Mouse (Mus musculus) midbrain, embryonic 14.5 days (tissue): ENCODE data around the gene Rbck1. TPM values are rescaled to one million over a fixed set of nuclear protein-coding genes. Genes with fewer than 3 reads are reported as not detected.

Experiments used
- ATAC-seq: fragments of 200-750 bp; cut with Nextera tagmentation; 2 replicates; pipeline ENCODE4 v1.8.0; 2017; ENCODE audit warnings: moderate number of reproducible peaks, moderate library complexity; ENCODE audit not compliant: low FRiP score, low TSS enrichment
- DNase-seq: peaks from one replicate; pipeline ENCODE4 v3.0.0-alpha.2; 2015
- H3K27ac ChIP-seq: fragments of 300-500 bp; sonication (generic); replicated peaks from 2 replicates; pipeline ENCODE4 v1.5.1; 2014; ENCODE audit warnings: mild to moderate bottlenecking, low read depth, low read length, moderate library complexity
- H3K27me3 ChIP-seq: fragments of 300-500 bp; sonication (generic); 2 replicates; pipeline ENCODE4 v1.6.1; 2014; ENCODE audit warnings: low read length, control low read depth, mixed read lengths; ENCODE audit not compliant: control insufficient read depth, insufficient read depth
- H3K36me3 ChIP-seq: fragments of 300-500 bp; sonication (generic); 2 replicates; pipeline ENCODE4 v1.6.1; 2014; ENCODE audit warnings: low read length, control low read depth; ENCODE audit not compliant: control insufficient read depth, insufficient read depth
- H3K4me1 ChIP-seq: fragments of 300-500 bp; sonication (generic); 2 replicates; pipeline ENCODE4 v1.6.1; 2014; ENCODE audit warnings: mild to moderate bottlenecking, antibody characterized with exemption, low read length, control low read depth; ENCODE audit not compliant: control insufficient read depth, insufficient read depth
- H3K4me2 ChIP-seq: fragments of 300-500 bp; sonication (generic); 2 replicates; pipeline ENCODE4 v1.6.1; 2014; ENCODE audit warnings: mild to moderate bottlenecking, low read length, moderate library complexity
- H3K4me3 ChIP-seq: fragments of 300-500 bp; sonication (generic); replicated peaks from 2 replicates; pipeline ENCODE4 v1.5.1; 2014; ENCODE audit warnings: low read depth, low read length
- H3K9ac ChIP-seq: fragments of 300-500 bp; sonication (generic); replicated peaks from 2 replicates; pipeline ENCODE4 v1.6.1; 2014; ENCODE audit warnings: mild to moderate bottlenecking, low read length, moderate library complexity
- H3K9me3 ChIP-seq: fragments of 300-500 bp; sonication (generic); 2 replicates; pipeline ENCODE4 v1.6.1; 2016; ENCODE audit warnings: low read length, control low read depth, mixed read lengths; ENCODE audit not compliant: control insufficient read depth
- WGBS: fragments of 180-500 bp; shearing (Covaris S2); extraction: QIAGEN DNeasy Blood & Tissue Kit; methylation state at CpG from one replicate; pipeline ENCODE4 v1.1.7; 2014; 5-methylcytosine and 5-hydroxymethylcytosine counted together
- polyA plus RNA-seq: library from polyadenylated mRNA; unstranded; fragments of >200 nt; fragmentation: Nextera tagmentation; extraction: Ambion mirVana; gene quantifications from 2 replicates; pipeline ENCODE4 v1.2.1, GENCODE M21; 2014

Rbck1 gene
- 108 and 109 TPM in 2 replicates for polyA plus RNA-seq

- H3K27ac ChIP-seq = peak within 1 kb of the TSS; percentile 82
- DNase-seq (peak; percentile 92), ATAC-seq (peak; percentile 96)
- under 1% methylated on average over 54 of the region's 54 CpGs for WGBS
- peaks cover 19% of the 10 kb centered on the region for H3K4me1 ChIP-seq
- no peaks in the 10 kb centered on the region for H3K9me3 ChIP-seq
- H3K4me3 ChIP-seq = peak within 1 kb of the TSS; percentile 84
- H3K4me2 ChIP-seq = peak within 1 kb of the TSS; percentile 93
- peak within 1 kb of the TSS; percentile 90 for H3K9ac ChIP-seq
- H3K27me3 ChIP-seq = no peaks in the 10 kb centered on the region
- H3K36me3 ChIP-seq = peaks cover 30% of the 10 kb centered on the region
Observed at GRCm38 (mm10) chr2:152332101-152332825, at the start of gene Rbck1. Gene Rbck1, minus strand, starts transcription at chr2:152332653.

- H3K9ac ChIP-seq = peak within 1 kb of the TSS; percentile 54
- H3K4me1 ChIP-seq = peaks cover 32% of the 10 kb centered on the region
- no peaks in the 10 kb centered on the region for H3K9me3 ChIP-seq
- peak within 1 kb of the TSS; percentile 35 for H3K4me3 ChIP-seq
- H3K4me2 ChIP-seq = peak within 1 kb of the TSS; percentile 70
- 2% methylated on average over 16 of the region's 16 CpGs for WGBS
- ATAC-seq (peak; percentile 77), DNase-seq (peak; percentile 82)
- peak within 1 kb of the TSS; percentile 95 for H3K27ac ChIP-seq
- H3K36me3 ChIP-seq = no peaks in the 10 kb centered on the region
- H3K27me3 ChIP-seq = no peaks in the 10 kb centered on the region
Observed at GRCm38 (mm10) chr2:152376345-152376741, 43.9 kb upstream of the Rbck1 start, which contains the start of gene Nrsn2. Gene Nrsn2, minus strand, starts transcription at chr2:152376638.

GRCm38 (mm10) chr2:152375652-152376344, 43.3 kb upstream of the Rbck1 start:
- ATAC-seq (peak; percentile 86), DNase-seq (peak; percentile 92)
- Histone ChIP-seq H3K4me1 (peaks cover 32% of the 10 kb centered on the region), H3K27me3 (no peaks in the 10 kb centered on the region), H3K9ac (peak overlapping the region; percentile 54), H3K4me3 (peak overlapping the region; percentile 35), H3K4me2 (peak overlapping the region; percentile 70), H3K9me3 (no peaks in the 10 kb centered on the region), H3K27ac (peak overlapping the region; percentile 95), H3K36me3 (no peaks in the 10 kb centered on the region)
- WGBS = under 1% methylated on average over 21 of the region's 21 CpGs

- Histone ChIP-seq H3K36me3 (no peaks in the 10 kb centered on the region), H3K4me1 (peaks cover 32% of the 10 kb centered on the region), H3K9ac (no peak overlapping the region), H3K9me3 (no peaks in the 10 kb centered on the region), H3K27ac (no peak overlapping the region), H3K4me3 (no peak overlapping the region), H3K27me3 (no peaks in the 10 kb centered on the region), H3K4me2 (no peak overlapping the region)
- no peak for ATAC-seq
- no peak for DNase-seq
- 82% methylated on average over 9 of the region's 9 CpGs for WGBS
Observed at GRCm38 (mm10) chr2:152373547-152373946, 41.1 kb upstream of the Rbck1 start.

- Histone ChIP-seq H3K4me1 (peaks cover 32% of the 10 kb centered on the region), H3K4me2 (no peak overlapping the region), H3K27me3 (no peaks in the 10 kb centered on the region), H3K9ac (no peak overlapping the region), H3K9me3 (no peaks in the 10 kb centered on the region), H3K36me3 (no peaks in the 10 kb centered on the region), H3K4me3 (no peak overlapping the region), H3K27ac (no peak overlapping the region)
- 74% methylated on average over 4 of the region's 4 CpGs for WGBS
- ATAC-seq (no peak), DNase-seq (no peak)
Observed at GRCm38 (mm10) chr2:152372661-152373060, 40.2 kb upstream of the Rbck1 start.

GRCm38 (mm10) chr2:152372104-152372503, 39.7 kb upstream of the Rbck1 start:
- no peak overlapping the region for H3K9ac ChIP-seq
- no peak for DNase-seq
- H3K27me3 ChIP-seq = no peaks in the 10 kb centered on the region
- no peaks in the 10 kb centered on the region for H3K36me3 ChIP-seq
- H3K4me3 ChIP-seq = no peak overlapping the region
- ATAC-seq = no peak
- H3K4me1 ChIP-seq = peaks cover 32% of the 10 kb centered on the region
- no peak overlapping the region for H3K4me2 ChIP-seq
- no peaks in the 10 kb centered on the region for H3K9me3 ChIP-seq
- no peak overlapping the region for H3K27ac ChIP-seq
- 85% methylated on average over 7 of the region's 7 CpGs for WGBS

GRCm38 (mm10) chr2:152368532-152369140, 36.2 kb upstream of the Rbck1 start:
- no peak overlapping the region for H3K4me2 ChIP-seq
- ATAC-seq (no peak), DNase-seq (peak; percentile 85)
- H3K36me3 ChIP-seq = no peaks in the 10 kb centered on the region
- H3K4me1 ChIP-seq = no peaks in the 10 kb centered on the region
- no peak overlapping the region for H3K9ac ChIP-seq
- 31% methylated on average over 14 of the region's 14 CpGs for WGBS
- no peak overlapping the region for H3K27ac ChIP-seq
- no peak overlapping the region for H3K4me3 ChIP-seq
- H3K9me3 ChIP-seq = no peaks in the 10 kb centered on the region
- no peaks in the 10 kb centered on the region for H3K27me3 ChIP-seq

GRCm38 (mm10) chr2:152367917-152368316, 35.5 kb upstream of the Rbck1 start:
- ATAC-seq = no peak
- 87% methylated on average over 5 of the region's 5 CpGs for WGBS

More at GRCm38 (mm10) chr2:152367917-152368316, 35.5 kb upstream of the Rbck1 start:
- no peak for DNase-seq
- no peak overlapping the region for H3K9ac ChIP-seq
- H3K4me3 ChIP-seq = no peak overlapping the region
- H3K9me3 ChIP-seq = no peaks in the 10 kb centered on the region
- H3K4me2 ChIP-seq = no peak overlapping the region
- no peaks in the 10 kb centered on the region for H3K27me3 ChIP-seq
- H3K27ac ChIP-seq = no peak overlapping the region
- no peaks in the 10 kb centered on the region for H3K36me3 ChIP-seq
- H3K4me1 ChIP-seq = no peaks in the 10 kb centered on the region
